Mouse (Mus musculus) liver, embryonic 14.5 days (tissue): ENCODE results near the gene Traf7. TPM values are rescaled to one million over a fixed set of nuclear protein-coding genes. Genes with fewer than 3 reads are reported as not detected.

Source experiments
- ATAC-seq: fragments of 200-750 bp; cut with Nextera tagmentation; 2 replicates; pipeline ENCODE4 v1.8.0; 2017; ENCODE audit warnings: moderate number of reproducible peaks, mild to moderate bottlenecking, moderate library complexity; ENCODE audit not compliant: insufficient read depth
- DNase-seq, 3 experiments: peaks; one replicate each; pipeline ENCODE4 v3.0.0-alpha.2; 2012 to 2013; ENCODE audit warnings: low read depth in 3 of 3, low spot score in 3 of 3
- H3K27ac ChIP-seq: fragments of 300-500 bp; sonication (generic); 2 replicates; pipeline ENCODE4 v1.5.1; 2014; ENCODE audit warnings: moderate library complexity, mild to moderate bottlenecking, control low read depth, inconsistent platforms
- H3K27me3 ChIP-seq: fragments of 300-500 bp; sonication (generic); 2 replicates; pipeline ENCODE4 v1.6.1; 2014; ENCODE audit warnings: mild to moderate bottlenecking, low read length, moderate library complexity; ENCODE audit not compliant: control insufficient read depth, insufficient read depth
- H3K36me3 ChIP-seq: fragments of 300-500 bp; sonication (generic); replicated peaks from 2 replicates; pipeline ENCODE4 v1.6.1; 2014; ENCODE audit warnings: low read depth; ENCODE audit not compliant: control insufficient read depth, insufficient read depth
- H3K4me1 ChIP-seq, 2 experiments: fragments of 200-500 bp in 1 of 2; fragments of 300-500 bp in 1 of 2; sonication (generic) in 1 of 2; replicated peaks; 2 replicates each; pipeline ENCODE4 v1.6.1; 2012 to 2014; ENCODE audit warnings: antibody characterized with exemption in 1 of 2, inconsistent platforms in 1 of 2, low read length in 1 of 2; ENCODE audit not compliant: control insufficient read depth in 2 of 2, insufficient read depth in 2 of 2
- H3K4me2 ChIP-seq: fragments of 300-500 bp; sonication (generic); 2 replicates; pipeline ENCODE4 v1.6.1; 2014; ENCODE audit warnings: low read depth, mild to moderate bottlenecking, control low read depth, moderate library complexity
- H3K4me3 ChIP-seq, 2 experiments: fragments of 200-500 bp in 1 of 2; fragments of 300-500 bp in 1 of 2; sonication (generic) in 1 of 2; 2 replicates each; pipeline ENCODE4 v1.5.1; 2012 to 2014; ENCODE audit warnings: low read depth in 2 of 2, low read length in 2 of 2, mild to moderate bottlenecking in 2 of 2, control low read depth in 1 of 2, inconsistent platforms in 1 of 2, moderate library complexity in 1 of 2; ENCODE audit not compliant: insufficient read depth in 1 of 2
- H3K9ac ChIP-seq: fragments of 300-500 bp; sonication (generic); replicated peaks from 2 replicates; pipeline ENCODE4 v1.6.1; 2014; ENCODE audit warnings: mild to moderate bottlenecking, control low read depth, moderate library complexity
- H3K9me3 ChIP-seq: fragments of 300-500 bp; sonication (generic); 2 replicates; pipeline ENCODE4 v1.6.1; 2016; ENCODE audit warnings: low read length, mixed read lengths; ENCODE audit not compliant: control insufficient read depth
- CTCF ChIP-seq: IDR thresholded peaks from 2 replicates; pipeline ENCODE4 v1.5.1; 2016; ENCODE audit warnings: antibody characterized with exemption, low read depth, control low read depth
- EP300 ChIP-seq: IDR thresholded peaks from 2 replicates; pipeline ENCODE4 v1.6.1; 2016; ENCODE audit warnings: antibody characterized with exemption, low read depth
- WGBS: fragments of 180-500 bp; shearing (Covaris S2); extraction: QIAGEN DNeasy Blood & Tissue Kit; methylation state at CpG from one replicate; pipeline ENCODE4 v1.1.7; 2014; ENCODE audit not compliant: insufficient replicate concordance; 5-methylcytosine and 5-hydroxymethylcytosine counted together
- polyA plus RNA-seq, 2 experiments: library from polyadenylated mRNA; depleted of rRNA in 1 of 2; stranded (reverse) in 1 of 2; unstranded in 1 of 2; fragments of >200 nt; fragmentation: Nextera tagmentation in 1 of 2; extraction: Ambion mirVana in 1 of 2; gene quantifications; 2 replicates each; pipeline versions ENCODE4 v1.2.1 to v1.2.3; 2012 to 2014

Traf7 gene
- polyA plus RNA-seq, 2 experiments, result 25.6 to 64.2 TPM

DNA sequence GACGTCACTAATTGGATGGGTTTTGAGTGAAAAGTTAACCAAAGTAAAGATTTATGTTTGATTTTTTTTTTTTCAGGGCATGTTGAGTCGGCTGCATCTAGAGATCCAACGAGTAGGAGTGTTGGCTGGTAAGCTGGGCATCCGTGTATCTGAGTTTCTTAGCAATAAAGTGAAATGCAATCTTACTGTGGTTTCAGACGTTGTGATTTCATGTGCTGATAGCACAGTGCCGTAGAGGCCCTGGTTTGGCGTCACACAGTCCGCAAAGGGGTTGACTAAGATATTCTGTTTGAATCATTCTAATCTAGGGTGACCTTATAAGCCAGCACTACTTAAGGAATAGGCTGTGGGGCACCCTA, 801 bp upstream of the Traf7 start:
- DNase-seq (no peak), ATAC-seq (no peak)
- Histone ChIP-seq H3K27me3 (no peaks in the 10 kb centered on the region), H3K9me3 (no peaks in the 10 kb centered on the region), H3K4me3 (peak overlapping the region; percentile 84 to 93), H3K27ac (peak overlapping the region; percentile 85), H3K36me3 (no peaks in the 10 kb centered on the region; the same call in 1 of the 2 replicates), H3K4me2 (peak overlapping the region; percentile 94), H3K4me1 (peaks cover 16 to 31% of the 10 kb centered on the region in 2 experiments), H3K9ac (peak overlapping the region; percentile 86)
- 0% methylated on average over 8 of the region's 8 CpGs for WGBS
- TF ChIP-seq EP300 (no peak), CTCF (no peak)

DNA sequence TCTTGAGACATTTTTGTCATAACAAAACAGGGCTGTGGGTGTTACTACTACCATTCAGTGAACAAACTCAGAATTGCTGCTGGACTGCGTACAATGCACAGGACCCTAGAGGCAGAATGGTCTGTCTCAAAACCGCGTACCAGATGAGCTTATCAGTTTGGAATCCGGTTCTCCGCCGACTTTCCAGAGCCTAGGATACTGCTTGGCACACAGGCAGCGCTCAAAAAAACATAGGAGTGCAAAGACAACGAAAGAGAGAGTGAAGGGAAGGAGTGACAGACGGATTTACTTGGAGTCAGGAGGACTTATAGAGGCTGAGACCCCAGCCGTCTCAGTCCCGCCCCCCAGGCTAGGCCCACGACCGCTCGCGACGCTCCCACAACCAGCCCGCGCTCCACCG, 423 bp downstream of the Traf7 start:
- no peak for ATAC-seq
- 0% methylated on average over 19 of the region's 19 CpGs for WGBS
- TF ChIP-seq EP300, result no peak
- no peak for TF ChIP-seq CTCF

DNA sequence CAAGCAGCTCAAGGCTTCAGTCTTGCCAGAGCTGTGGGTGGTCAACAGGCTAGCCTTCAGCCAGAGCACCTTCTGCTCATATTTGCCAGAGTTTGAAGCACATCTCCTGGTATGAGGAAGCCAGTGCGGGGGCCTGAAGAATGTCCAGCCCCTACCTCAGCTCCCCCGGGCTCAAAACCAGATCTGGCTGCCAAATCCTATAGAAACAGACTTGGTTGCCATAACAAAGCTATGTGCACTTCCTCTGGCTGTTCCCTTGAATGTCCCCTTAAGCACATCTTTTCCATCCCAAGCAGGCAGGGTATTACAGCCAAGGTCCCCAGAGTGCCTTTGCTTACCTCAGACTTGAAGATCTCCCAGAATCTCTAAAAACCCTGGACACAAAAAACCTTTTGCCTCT, 3.0 kb downstream of the Traf7 start:
- H3K4me1 ChIP-seq, result peaks cover 11 to 22% of the 10 kb centered on the region in 2 experiments
- no peaks in the 10 kb centered on the region for H3K27me3 ChIP-seq
- H3K9ac ChIP-seq, result no peak overlapping the region
- H3K27ac ChIP-seq, result no peak overlapping the region
- H3K9me3 ChIP-seq, result no peaks in the 10 kb centered on the region
- ATAC-seq (no peak), DNase-seq (no peak)
- TF ChIP-seq CTCF (no peak), EP300 (no peak)
- no peak overlapping the region for H3K4me2 ChIP-seq
- H3K36me3 ChIP-seq, result no peaks in the 10 kb centered on the region; the same call in 1 of the 2 replicates
- WGBS, result 82% methylated on average over 2 of the region's 2 CpGs
- no peak overlapping the region for H3K4me3 ChIP-seq

More for the DNA sequence above, 423 bp downstream of the Traf7 start:
- H3K4me2 ChIP-seq, result peak overlapping the region; percentile 71
- no peaks in the 10 kb centered on the region for H3K9me3 ChIP-seq
- peak overlapping the region; percentile 78 for H3K9ac ChIP-seq
- H3K36me3 ChIP-seq, result no peaks in the 10 kb centered on the region; the same call in 1 of the 2 replicates
- H3K4me1 ChIP-seq, result peaks cover 11 to 29% of the 10 kb centered on the region in 2 experiments
- DNase-seq, result no peak
- peak overlapping the region; percentile 84 to 99 for H3K4me3 ChIP-seq
- H3K27ac ChIP-seq, result peak overlapping the region; percentile 11; the same call in 1 of the 2 replicates
- no peaks in the 10 kb centered on the region for H3K27me3 ChIP-seq

DNA sequence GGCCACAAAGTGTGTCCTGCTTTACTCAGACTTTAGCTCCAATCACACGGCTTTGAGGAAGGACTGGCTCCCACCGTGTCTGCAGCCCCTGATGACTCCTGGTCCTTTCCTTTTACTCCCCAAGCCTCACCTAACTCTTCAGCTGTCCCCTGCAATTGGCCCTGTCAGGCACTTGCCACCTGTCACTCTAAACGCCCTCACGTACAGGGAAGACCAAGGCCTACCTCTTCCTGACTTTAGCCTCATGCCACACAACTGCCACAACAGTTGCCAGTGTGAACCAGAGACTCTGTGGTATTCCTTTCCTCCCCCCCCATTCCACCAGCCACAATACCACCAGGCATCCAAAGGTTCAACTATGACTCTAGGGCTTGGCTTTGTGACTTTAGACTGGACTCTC, 7.3 kb downstream of the Traf7 start:
- WGBS, result 70% methylated on average over 4 of the region's 4 CpGs
- H3K36me3 ChIP-seq, result peaks cover 12% of the 10 kb centered on the region
- no peak overlapping the region for H3K27ac ChIP-seq
- H3K9me3 ChIP-seq, result no peaks in the 10 kb centered on the region
- DNase-seq (no peak), ATAC-seq (no peak)
- H3K4me1 ChIP-seq, result no peaks in the 10 kb centered on the region
- H3K9ac ChIP-seq, result no peak overlapping the region
- no peak overlapping the region for H3K4me2 ChIP-seq
- TF ChIP-seq EP300, result no peak
- no peak for TF ChIP-seq CTCF
- no peak overlapping the region for H3K4me3 ChIP-seq
- no peaks in the 10 kb centered on the region for H3K27me3 ChIP-seq

DNA sequence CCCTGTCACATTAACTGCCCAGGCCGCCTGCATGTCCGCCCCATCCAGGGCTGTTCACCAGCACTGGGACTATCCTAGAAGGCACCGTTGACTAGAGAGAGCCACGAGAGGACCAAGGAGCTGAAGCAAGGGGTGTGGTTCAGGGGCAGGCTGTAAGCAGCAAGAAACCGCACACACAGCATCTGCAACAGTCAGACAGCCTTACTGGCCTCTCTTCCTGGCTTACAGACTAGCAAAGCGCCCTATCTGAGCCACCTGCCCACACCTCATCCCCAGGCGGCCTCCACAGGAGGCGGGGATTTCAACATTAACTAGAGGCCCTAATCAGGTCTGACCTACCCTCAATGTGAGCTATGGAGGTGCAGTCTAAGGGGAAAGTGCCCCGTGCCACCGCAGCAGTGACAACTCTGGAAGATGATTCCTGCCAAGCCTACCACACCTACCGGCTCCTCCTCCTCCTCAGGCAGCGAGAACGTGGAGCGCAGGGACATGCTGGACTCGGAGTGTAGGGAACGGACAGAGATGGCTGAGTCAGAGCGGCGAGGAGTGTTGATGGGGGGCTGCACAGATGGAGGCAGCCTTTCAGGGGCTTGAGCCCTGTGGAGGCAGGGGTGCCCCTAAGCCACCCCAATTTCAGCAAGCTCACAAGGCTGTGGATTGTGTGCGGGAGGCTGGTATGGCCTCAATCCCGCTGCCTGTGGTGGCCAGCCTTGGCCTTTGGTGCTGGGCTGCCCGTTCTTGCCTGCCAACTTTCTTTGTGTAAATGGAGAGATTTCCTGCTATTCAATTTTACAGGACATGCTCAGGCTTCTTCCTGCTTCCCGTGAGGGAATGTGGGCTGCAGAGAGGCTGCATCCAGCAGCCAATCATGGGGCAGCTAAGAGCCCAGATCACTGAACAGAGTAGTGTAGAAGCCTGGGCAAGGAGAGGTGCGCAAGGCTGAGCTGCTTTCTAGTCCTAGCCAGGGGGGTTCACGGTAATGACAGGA, 13.2 kb downstream of the Traf7 start:
- H3K27ac ChIP-seq, result no peak overlapping the region
- H3K36me3 ChIP-seq, result peaks cover 34% of the 10 kb centered on the region
- H3K9me3 ChIP-seq, result no peaks in the 10 kb centered on the region
- TF ChIP-seq CTCF (no peak), EP300 (no peak)
- H3K4me3 ChIP-seq, result no peak overlapping the region
- WGBS, result 77% methylated on average over 24 of the region's 24 CpGs
- H3K27me3 ChIP-seq, result no peaks in the 10 kb centered on the region
- H3K4me2 ChIP-seq, result no peak overlapping the region
- H3K9ac ChIP-seq, result no peak overlapping the region
- no peaks in the 10 kb centered on the region for H3K4me1 ChIP-seq
- ATAC-seq (peak; percentile 55), DNase-seq (no peak)
